Mouse (Mus musculus): ENCODE measurements around the gene Adgrl1.

Adgrl1 gene

DNA sequence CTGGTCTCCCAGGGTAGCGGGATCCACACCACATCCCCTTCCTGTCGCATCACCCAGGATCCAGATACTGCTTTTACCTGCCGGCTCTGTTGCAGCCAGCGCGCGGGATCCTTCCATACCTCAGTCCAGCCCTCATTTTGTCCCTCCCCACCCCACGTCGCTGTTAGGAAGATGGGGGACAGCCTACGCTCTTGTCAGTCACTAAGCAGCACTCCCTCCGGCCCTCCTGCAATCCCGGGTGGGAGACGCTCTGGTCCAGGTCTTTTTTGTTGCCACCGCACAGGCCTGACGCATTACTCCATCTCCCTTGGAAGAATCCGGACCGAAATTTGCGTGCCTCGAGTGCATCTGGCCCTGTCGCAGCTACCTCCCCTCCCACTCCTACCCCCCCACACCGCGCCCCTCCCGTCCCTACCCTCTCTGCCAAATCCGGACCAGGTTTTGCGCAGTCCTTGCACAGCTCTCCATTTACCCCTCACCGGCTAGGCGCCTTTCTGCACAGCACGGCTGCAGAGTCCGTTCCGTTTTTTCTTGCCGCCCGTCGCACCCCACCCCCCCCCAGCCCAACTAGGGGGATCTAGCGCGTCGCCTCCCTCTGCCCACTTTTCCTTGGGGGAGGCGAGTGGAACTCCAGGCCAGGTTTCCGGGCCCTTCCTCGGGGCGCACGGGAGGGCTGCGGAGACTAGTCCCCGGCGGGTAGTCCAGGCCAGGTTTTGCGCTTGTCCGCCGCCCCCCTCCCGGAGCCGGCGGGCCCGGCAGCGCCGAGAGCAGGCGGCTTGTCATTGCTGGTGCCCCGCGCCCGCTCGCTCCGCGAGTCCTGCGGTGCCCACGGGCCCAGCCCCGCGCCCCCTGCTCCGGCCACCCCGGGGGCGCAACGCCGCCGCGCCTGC, at the start of gene Adgrl1:
Gene Adgrl1, plus strand, starts transcription at position 743 of the 890 bp plus-strand sequence.
- DNase-seq (ENCODE audit: low spot score in 2 of 2) = peak; percentile 77 to 88

DNA sequence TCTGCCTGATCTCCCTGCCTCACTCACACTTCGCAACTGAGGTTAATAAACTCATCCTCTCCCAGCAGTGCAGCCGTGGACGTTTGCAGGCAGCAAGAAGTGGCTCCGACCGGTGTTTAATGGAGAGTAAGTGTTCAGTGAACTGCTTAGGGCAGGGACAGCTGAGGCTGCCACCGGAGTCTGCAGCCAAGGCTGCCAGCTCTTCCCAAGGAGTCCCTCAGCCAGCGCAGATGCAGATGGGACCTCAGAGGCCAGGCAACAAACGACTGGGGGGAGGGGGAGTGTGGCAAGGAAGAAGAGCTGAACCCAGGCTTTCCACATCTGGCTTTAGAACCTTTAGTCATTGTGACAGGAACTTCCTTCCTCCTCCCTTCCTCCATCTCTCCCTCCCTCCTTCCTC, 47.6 kb upstream of the Adgrl1 start:
- DNase-seq (ENCODE audit: low spot score in 2 of 2) = no peak

DNA sequence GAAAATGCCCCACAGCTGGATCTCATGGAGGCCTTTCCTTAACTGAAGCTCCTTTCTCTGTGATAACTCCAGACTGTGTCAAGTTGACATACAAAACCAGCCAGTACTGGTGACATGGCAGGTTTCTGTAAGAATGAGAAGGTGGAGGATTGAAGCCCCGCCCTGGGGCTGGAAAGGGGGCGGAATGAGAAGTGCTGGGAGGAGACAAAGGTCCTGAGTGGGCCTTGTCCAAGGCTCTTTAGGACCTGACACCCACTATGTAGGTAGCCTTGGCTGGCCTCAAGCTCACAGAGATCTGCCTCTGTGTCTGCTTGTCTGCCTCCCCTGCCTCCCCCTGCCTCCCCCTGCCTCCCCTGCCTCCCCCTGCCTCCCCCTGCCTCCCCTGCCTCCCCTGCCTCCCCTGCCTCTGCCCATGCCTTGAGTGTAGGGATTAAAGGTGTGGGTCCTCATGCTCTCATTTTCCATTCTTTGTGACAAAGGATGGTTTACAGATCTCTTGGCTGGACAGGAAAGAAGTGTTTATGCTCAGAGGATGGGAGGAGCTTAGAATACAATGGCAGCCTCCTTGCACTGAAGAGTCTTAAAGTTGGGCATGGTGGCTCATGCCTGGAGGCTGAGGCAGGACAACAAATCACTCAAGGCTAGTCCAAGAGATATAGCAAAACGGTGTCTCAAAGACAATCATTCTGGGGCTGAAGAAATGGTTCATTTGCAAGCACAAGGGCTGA, 46.4 kb upstream of the Adgrl1 start:
- DNase-seq (ENCODE audit: low spot score in 2 of 2) = no peak

DNA sequence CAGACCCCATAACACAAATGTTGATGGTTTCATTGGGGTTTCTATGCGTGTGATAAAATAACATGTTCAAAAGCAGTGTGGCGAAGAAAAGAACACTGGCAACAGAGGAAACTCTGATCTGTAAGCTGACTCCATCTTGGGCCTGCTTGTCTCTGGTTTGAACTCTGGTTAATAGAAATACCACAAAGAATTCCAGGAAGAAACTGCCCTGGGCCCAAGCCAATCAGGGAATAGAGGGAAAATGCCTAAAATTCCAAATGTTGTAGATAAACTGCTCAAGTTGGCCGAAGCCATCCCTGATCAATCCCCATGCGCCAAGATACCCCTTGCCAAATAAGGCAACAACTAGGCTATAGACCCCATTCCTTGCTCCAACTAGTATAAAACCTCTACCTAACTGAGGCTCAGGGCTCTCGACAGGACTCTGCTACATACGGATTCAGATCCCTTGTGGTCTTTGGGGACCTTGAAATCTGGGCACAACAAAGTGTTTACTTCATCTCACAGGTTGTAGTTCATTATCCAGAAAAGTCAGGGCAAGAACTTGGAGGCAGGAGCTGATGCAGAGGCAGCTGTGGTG, 43.3 kb upstream of the Adgrl1 start:
- DNase-seq (ENCODE audit: low spot score in 2 of 2) = no peak

DNA sequence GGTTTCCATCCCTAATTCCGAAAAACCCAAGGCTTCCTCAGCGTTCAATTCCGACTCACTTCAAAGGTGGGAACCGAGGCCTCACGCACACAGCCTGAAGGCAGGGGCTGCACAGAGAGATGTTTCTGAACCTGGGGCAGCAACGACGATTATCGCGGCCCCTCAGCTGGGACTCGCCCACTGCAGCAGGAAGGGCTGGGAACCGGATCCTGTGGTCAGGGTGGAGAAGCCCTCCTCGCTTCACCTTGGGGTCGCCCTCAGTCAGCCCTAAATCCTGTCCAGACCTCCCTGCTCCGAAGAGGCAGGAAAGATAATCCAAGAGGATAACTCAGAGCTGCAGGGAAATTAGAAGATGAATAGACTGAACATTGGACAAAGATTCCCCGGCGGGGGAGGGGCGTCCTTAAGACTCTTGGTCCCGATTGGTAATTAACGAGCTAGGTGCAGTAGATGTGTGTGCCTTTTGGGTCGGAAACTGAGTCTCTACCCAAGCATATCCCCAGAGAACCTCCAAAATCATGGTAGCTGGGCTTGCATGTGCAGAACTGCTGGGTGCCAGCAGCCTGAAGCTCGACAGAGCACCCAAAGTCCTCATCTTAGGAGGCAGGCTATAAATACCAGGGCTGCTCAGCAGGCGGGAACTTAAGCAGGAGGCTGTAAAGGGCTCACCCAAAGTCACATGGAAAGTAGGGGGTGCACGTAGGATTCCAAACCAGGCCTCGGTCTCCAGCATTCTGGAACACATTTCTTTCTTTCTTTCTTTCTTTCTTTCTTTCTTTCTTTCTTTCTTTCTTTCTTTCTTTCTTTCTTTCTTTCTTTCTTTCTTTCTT, 37.3 kb upstream of the Adgrl1 start:
- DNase-seq (ENCODE audit: low spot score in 2 of 2) = no peak

DNA sequence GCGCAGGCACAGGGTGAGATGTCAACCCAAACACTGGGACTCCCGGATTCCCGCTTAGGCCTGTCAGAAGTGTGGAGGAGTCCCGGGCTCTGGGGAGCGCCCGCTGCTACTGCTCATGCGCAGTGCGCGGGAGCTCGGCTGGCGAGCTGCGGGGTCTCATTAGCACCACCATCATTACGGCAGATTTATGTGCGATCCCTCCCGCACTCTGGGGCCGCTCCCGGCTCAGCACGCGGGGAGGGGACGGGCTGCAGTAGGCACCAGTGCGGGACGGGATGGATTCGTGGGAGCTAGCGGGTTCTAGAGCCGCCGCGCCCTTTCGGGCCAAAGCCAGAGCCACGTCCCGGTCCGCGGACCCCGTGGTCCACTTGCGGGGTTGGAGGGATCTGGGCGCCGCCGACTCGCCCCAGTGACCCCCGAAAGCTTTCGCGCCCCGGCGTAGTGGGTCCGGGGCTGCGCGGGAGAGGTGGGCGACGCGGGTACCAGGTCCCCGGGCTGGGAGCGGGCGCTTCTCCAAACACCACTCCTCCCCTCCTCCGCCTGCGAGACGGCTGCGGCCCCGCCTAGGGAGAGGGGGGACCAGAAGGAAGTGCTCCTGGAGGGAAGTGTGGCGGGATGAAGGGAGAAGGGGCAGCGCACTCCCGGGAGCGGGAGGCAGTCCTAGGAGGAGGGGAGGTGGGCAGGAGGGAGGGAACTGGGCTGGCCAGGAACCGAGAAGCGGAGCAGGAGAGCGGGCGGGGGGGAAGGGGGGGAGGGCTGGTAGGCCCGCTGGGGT, 24.8 kb upstream of the Adgrl1 start:
- DNase-seq (ENCODE audit: low spot score in 2 of 2) = no peak

DNA sequence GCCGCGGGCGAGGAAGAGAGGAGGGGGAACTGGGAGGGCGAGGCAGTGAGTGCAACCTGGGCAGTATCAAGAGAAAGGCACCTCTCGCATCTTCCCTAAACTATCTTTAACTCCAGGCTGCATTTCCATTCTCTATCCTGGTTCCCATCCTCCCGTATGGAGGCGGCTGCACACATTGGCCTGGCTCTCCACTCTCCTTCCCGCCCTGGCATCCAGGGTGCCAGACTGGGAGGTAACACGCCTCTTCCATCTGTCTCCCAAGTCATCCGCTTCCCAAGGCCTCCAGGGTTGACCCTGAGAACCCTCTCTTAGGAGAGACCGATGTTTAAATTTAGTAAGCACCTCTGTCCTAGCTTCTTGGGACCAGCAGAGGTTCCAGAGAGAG, 24.3 kb upstream of the Adgrl1 start:
- no peak for DNase-seq (ENCODE audit: low spot score in 2 of 2)

DNA sequence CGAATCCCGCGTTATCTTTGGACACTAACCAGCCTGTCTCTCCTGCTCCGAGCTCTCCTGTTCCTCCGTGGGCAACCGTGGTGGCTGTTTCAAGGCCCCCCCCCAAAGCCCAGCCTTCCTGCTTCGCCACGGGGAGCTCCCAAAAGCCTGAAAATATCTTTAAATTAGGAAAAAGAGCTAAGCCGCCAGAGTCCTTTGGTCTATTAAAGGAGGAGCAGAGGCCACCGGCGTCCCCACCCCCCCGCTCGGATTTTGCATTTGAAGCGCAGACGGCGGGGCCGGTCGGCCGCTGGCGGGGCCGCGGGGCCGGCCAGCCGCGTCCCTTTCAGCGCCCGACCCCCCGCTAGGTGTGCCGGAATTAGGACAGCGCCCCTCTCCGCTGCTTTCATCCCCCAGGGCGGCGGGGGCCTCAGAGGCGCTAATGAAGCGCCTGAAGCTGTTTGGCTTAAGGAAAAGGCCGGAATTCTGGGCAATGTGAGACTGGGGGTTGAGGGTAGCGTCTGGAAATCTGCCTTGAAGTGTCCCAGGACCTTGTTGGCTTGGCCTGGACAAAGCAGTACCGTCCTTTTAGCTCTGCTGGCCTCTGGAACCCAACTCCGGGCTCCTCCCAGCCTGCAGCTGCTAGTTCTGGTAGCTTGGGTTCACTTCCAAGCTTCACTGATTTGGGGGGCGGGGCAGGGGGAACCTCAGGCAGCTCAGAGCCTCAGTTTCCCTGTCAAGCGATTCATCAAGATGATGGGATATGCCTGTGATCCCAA, 23.6 kb upstream of the Adgrl1 start:
- no peak for DNase-seq (ENCODE audit: low spot score in 2 of 2)

DNA sequence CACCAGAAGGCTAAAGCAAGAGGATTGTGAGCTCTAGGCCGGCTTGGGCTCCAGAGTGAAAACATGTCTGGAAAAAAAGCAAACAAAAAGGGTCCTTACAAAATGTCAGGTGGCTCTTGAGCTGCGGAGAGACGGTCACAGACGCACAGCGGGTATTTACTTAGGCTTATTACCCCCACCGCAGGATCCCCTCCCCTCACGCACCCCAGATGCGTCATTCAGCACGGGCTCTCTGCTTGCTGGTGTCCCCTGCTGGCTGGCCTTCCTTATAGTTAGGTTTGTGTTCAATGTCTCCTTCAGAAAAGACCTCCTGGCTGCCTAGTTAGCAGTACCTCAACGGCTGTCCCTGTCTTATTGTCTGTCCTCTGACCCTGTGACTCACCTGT, 23.1 kb upstream of the Adgrl1 start:
- DNase-seq (ENCODE audit: low spot score in 2 of 2) = no peak

DNA sequence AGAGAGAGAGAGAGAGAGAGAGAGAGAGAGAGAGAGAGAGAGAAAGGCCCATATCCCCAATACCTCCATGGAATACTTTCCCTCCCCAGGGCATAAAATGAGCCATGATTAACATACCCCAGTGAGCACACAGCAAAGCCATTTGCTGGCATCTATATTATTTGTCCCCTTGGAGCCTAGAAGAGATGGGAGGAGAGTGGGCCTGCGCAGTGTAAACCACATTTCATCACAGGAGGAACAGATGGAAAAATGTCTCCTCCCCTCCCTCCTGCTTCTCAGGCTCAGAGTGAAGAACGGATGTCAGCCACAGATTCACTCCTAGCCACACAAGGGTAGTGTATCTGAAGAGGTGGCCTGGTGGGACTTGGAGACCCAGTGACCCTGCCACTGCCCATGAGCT, 11.5 kb upstream of the Adgrl1 start:
- DNase-seq (ENCODE audit: low spot score in 2 of 2) = no peak

DNA sequence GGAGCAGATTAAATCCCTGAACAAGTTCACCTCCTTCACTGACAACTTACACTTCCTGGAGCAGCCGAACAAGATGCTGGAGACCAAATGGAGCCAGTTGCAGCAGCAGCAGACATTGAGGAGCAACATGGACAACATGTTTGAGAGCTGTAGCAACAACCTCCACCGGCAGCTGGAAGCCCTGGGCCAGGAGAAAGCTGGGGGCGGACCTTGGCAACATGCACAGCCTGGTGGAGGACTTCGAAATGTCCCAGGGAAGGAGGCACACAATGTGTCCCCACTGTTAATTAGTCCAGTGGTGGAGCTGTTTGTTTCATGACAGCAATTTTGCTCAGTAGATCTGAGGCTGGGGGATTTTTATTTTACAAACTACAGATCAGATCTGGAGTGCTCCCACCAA, 7.8 kb upstream of the Adgrl1 start:
- no peak for DNase-seq (ENCODE audit: low spot score in 2 of 2)

DNA sequence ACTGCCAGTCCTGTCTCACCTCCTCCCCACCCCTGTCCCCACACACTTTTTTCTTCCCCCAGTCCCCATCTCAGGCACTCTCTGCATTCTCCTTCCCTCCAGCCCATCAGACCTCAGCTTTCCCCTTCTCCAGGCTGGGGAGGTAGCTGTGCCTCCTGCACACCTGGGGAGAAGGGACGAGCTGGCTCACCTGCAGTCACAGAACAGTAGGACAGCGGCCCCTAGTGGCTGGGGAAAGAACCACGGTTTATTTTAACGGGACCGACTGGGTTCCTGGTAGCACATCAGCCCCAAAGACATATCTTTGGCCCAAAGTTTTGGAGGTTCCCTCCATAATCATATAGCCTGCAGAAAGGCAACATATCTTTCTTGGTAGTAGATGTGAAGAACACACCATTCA, 6.0 kb upstream of the Adgrl1 start:
- peak; percentile 74 to 93 for DNase-seq (ENCODE audit: low spot score in 2 of 2)

DNA sequence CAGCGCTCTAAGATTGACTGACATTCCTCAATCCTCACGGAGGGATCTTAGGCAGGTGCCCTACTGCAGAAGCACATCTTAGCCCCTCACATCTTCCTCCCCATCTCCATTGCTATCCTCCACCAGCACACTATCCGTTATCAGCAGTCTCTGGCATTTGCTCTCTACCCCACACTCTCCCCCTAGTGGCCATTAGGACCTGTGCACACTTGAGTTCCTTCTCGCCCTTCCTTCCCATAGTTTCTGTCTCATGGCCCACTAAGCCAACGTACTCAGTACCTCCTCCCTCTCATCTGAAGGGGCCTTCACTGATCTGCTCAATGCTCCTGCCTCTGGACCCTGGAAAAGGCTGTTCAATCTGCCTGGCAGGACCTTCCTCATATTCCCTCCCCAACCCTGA, 4.0 kb upstream of the Adgrl1 start:
- DNase-seq (ENCODE audit: low spot score in 2 of 2) = no peak

DNA sequence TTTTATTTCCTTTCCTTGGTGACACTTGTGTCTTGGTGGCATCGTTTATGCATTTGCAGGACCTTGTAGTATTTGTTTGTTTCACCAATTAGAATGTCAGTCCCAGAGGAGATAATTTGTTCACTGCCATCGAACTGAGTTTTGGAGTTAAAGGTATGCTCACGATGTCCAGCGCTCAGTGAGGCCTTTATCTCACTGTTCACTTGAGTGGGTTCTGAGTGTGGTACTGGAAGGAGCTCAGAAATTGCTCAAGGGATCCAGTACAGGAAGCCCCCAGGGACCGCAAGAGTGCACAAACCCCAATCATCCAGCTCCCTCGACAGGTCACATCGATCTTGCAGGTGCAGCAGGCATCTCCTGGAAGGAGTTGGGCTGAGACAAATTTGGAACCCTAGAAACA, 3.4 kb upstream of the Adgrl1 start:
- no peak for DNase-seq (ENCODE audit: low spot score in 2 of 2)

DNA sequence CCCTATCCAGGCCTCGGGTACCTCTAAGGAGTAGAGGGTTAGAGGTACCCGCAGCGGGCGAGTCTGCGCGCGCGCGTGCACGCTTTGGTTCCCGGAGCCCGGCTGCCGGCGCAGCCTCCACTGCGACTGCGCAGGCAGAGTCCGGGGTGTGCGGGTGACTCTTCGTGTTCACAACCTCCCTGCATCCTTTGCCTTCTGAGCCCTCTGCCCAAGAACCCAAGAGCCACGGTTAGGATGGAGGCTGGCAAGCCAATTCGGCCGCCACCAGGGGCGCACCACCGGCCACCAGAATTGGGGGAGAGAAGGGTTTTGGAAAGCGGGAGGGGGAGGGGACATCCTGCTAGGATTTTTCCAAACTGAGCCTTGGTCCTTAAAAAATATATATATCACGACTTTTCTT, 2.7 kb upstream of the Adgrl1 start:
- DNase-seq (ENCODE audit: low spot score in 2 of 2) = peak in 1 of 2 experiments; percentile 27

DNA sequence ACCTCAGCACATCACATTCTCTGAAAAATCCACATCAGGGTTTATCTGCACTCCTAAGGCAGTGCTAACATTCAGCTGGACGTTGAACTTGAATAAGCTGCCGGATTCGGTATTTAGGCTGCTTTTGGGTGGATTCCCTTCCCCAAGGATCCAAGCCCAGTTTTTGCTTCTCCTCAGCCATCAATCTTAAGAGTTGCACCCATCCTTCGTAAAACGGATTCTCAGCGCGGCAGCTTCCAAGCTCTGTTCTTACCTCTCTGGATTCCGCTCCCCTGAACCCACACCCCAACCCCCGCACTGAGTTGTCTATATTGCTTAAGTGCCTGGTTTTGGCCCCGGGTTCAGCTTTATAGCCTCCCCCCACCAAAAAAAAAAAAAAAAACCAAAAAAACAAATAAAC, 1.4 kb upstream of the Adgrl1 start:
- DNase-seq (ENCODE audit: low spot score in 2 of 2) = no peak

DNA sequence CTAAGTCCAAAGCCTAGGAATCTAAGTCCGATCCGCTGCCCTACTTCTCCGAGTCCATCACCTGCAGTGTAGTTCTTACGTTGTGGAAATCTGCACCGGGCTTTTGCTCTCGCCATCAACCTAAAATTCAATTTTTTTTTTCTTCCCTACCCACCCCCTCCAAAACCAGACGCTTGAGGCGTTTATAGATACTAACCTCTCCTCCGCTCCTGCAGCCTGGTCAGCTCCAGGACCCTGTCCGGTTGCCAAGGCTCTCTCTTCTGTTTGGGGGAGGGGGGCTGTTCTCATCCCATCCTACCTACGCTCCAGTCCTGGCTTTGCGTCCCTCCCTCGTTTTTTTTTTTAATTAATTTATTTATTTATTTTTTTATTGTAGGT, 931 bp upstream of the Adgrl1 start:
- no peak for DNase-seq (ENCODE audit: low spot score in 2 of 2)

DNA sequence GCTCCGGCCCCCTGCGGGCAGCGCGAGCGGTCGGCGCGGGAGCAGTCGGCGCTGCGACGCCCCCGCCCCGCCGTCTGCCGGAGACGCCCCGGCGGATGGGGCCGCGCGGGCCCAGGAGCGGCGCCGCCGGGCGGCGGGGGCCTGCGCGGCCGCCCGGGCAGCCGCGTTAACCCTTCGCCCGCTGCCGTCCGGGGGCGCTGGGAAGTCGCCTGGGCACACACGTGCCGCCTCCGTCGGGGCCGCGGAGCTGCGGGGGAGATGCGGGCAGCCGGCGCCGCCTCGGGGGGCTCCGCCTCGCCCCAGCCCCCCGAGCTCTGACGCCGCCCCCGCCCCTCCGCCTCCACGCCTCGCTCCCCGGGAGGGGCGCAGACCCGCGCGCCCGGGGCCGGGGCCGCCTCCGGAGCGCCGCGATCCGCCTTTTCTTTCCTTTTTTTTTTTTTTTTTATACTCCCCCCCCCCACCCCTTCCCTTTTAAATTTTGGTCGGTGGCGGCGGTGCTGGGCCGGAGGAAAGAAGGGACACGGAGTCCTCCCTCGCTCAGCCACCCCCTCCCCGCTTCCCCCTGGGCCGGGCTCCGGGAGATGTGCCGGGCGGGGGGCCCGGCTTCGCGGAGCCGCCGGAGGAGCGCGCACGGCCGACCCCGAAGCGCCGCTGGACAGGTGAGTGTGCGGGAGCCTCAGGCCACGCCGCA, 506 bp downstream of the Adgrl1 start:
- DNase-seq (ENCODE audit: low spot score in 2 of 2) = no peak

DNA sequence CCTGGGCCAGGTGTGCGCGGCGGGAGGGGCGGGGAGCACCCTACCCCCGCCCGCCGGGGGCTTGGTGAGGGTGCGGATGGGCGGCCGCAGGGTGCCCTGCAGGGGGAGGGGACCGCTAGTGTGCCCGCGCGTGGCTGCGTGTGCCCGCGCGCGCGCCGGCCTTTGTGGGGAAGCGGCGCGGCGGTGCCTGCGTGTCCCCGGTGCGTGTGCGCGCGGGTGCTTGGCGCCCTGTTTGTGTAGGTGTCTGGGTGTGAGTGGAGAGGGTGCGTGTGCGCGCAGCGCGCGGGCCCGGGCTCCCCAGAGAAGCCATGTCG, 1.0 kb downstream of the Adgrl1 start:
- no peak for DNase-seq (ENCODE audit: low spot score in 2 of 2)
